ENCODE assay signal across 8 mouse cellular contexts in genomic region chr3:137981382-137981750, GRCm38 (mm10). TPM values are rescaled to one million over a fixed set of nuclear protein-coding genes. Genes with fewer than 3 reads are reported as not detected.
DNase-seq lines count a peak whose midpoint lies in the region; ATAC-seq and TF ChIP-seq lines count a peak whose summit lies in the region.

Gene Dapp1, minus strand, starts transcription at chr3:137981545.

- H3K27me3 ChIP-seq in hindbrain, embryonic 16.5 days (replicated peaks; ENCODE audit: control insufficient read depth, insufficient read depth, low read length), result no peaks in the 10 kb centered on the region

- H3K36me3 ChIP-seq in ES-E14 (ENCODE audit: control insufficient read depth, insufficient read depth, low read length, poor library complexity, severe bottlenecking), result no peaks in the 10 kb centered on the region
- H3K36me3 ChIP-seq in hindbrain, embryonic 16.5 days (ENCODE audit: control insufficient read depth, insufficient read depth, low read length), result no peaks in the 10 kb centered on the region

- WGBS in hindbrain, embryonic 16.5 days, result 19% methylated on average over 10 of the region's 10 CpGs

- H3K9me3 ChIP-seq in ES-E14 (ENCODE audit: control insufficient read depth, insufficient read depth, low read depth, low read length), result no peaks in the 10 kb centered on the region
- H3K9me3 ChIP-seq in hindbrain, embryonic 16.5 days (ENCODE audit: control insufficient read depth, low read length), result no peaks in the 10 kb centered on the region

- intact Hi-C loops in left cerebral cortex, postnatal 25 days (cut with DNase I), result no loop called here

- H3K4me3 ChIP-seq in ES-E14 (ENCODE audit: insufficient read depth in 1 of 2, low read depth in 1 of 2, low read length in 2 of 2, poor library complexity in 1 of 2, severe bottlenecking in 1 of 2), result peak within 1 kb of the TSS; percentile 64 to 83
- peak within 1 kb of the TSS; percentile 32 for H3K4me3 ChIP-seq in hindbrain, embryonic 16.5 days (ENCODE audit: low read length)

- H3K4me2 ChIP-seq in hindbrain, embryonic 16.5 days (ENCODE audit: low read length), result peak within 1 kb of the TSS; percentile 49

- peaks cover 7 to 8% of the 10 kb centered on the region in 2 experiments for H3K4me1 ChIP-seq in ES-E14 (ENCODE audit: control insufficient read depth in 2 of 2, insufficient read depth in 2 of 2, low read length in 2 of 2, poor library complexity in 1 of 2)
- H3K4me1 ChIP-seq in hindbrain, embryonic 16.5 days (ENCODE audit: control insufficient read depth, insufficient read depth, low read depth, low read length), result peaks cover 5% of the 10 kb centered on the region

- DNase-seq in ES-E14 (ENCODE audit: low read depth, low spot score), result peak; percentile 46
- DNase-seq in c-Kit-positive CD71-positive TER-119-negative erythroid progenitor cells, embryonic 14.5 days (ENCODE audit: low read depth), result peak; percentile 55
- peak; percentile 21 to 29 for DNase-seq in gastrocnemius, adult 8-10 months (ENCODE audit: low spot score in 2 of 2)
- DNase-seq in left cerebral cortex, postnatal 25 days (ENCODE audit: low spot score in 2 of 2), result peak; percentile 33 to 50
- DNase-seq in right cerebral cortex, postnatal 14 days, result peak; percentile 33
- peak; percentile 59 to 68 for DNase-seq in urinary bladder, postnatal 4 days (ENCODE audit: low spot score in 2 of 2)

- no peak within 1 kb of the TSS for H3K27ac ChIP-seq in ES-E14 (ENCODE audit: insufficient read depth, low read depth, low read length, poor library complexity, severe bottlenecking)
- no peak within 1 kb of the TSS for H3K27ac ChIP-seq in hindbrain, embryonic 16.5 days (ENCODE audit: low read depth, low read length)

- in situ Hi-C loops in ES-E14 (cut with MboI; ENCODE audit: low sequenced_read_pairs in 2 of 2, unreplicated experiment in 2 of 2), result no loop called here

- H3K9ac ChIP-seq in ES-E14 (ENCODE audit: insufficient read depth, low read depth, low read length, poor library complexity, severe bottlenecking), result peak within 1 kb of the TSS; percentile 75
- H3K9ac ChIP-seq in hindbrain, embryonic 16.5 days (ENCODE audit: low read depth, low read length), result peak within 1 kb of the TSS; percentile 58

- no peak for ATAC-seq in hindbrain, embryonic 16.5 days
- peak; percentile 88 for ATAC-seq in megakaryocyte progenitor cell, adult 5-6 weeks (replicated peaks; ENCODE audit: poor library complexity)

TF ChIP-seq in ES-E14, 5 proteins besides CTCF, POLR2A, EP300 and RAD21:
- TF ChIP-seq MAFK (IDR thresholded peaks at IDR 0.05; ENCODE audit: insufficient read depth, low read depth, low read length) (no peak), CHD2 (IDR thresholded peaks at IDR 0.05; ENCODE audit: low read depth, low read length) (no peak), HCFC1 (IDR thresholded peaks at IDR 0.05; ENCODE audit: borderline replicate concordance, insufficient read depth, low read length) (no peak), ZC3H11A (IDR thresholded peaks at IDR 0.05; ENCODE audit: borderline replicate concordance, low read depth, low read length) (no peak), ZNF384 (IDR thresholded peaks at IDR 0.05; ENCODE audit: low read depth, low read length) (no peak)

RNA-seq across cellular contexts. Expression of gene Dapp1, which starts in this region (rescaled TPM):
- 6.8 and 11.5 TPM in 2 replicates for total RNA-seq in ES-E14 (2012; rRNA removed)
- 1 to 10 TPM; 1.2 to 2.4 (median 1.9) TPM for total RNA-seq in gastrocnemius, adult 8-10 months (2022)
- polyA plus RNA-seq in hindbrain, embryonic 16.5 days (2015; fragmentation: Nextera tagmentation; extraction: Ambion mirVana), result 3.0 and 3.1 TPM in 2 replicates
- 1 to 10 TPM; 2.5 to 2.9 TPM for total RNA-seq in left cerebral cortex, postnatal 25 days (2021)
- total RNA-seq in megakaryocyte progenitor cell, adult 5-6 weeks (2015), result 79.2 and 99.7 TPM in 2 replicates
- total RNA-seq in megakaryocyte progenitor cell, adult 5-6 weeks (2017), result 129 and 154 TPM in 2 replicates
